Mouse (Mus musculus): ENCODE measurements at regions not wholly inside any gene's neighbourhood (a gene's known extent, or its start where the extent isn't known, plus 50 kb on each side); places are given as distances from the start of the nearest gene placed in this dataset.

DNA sequence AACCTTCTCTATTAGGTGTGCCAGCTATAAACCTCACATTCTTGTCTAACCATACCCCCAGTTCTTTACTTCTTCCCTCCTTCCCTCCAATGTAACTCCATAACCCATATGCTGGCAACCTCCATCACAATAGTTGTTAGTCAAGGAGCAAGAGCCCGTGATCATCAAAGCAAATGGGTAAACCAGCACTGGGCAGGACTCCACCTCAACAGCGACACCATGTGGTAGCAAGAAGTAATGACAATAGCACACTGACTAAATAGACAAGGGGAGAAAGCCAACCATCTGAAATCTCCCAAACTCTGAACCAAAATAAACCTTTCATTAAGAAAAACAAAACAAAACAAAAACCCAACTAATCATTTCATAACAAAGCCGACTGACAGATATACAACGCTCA lies 297.8 kb downstream of the Psat1 start:
- H3K9me3 ChIP-seq (ENCODE audit: control insufficient read depth, low read length) = no peaks in the 10 kb centered on the region
- peak; percentile 72 for DNase-seq (ENCODE audit: low spot score)
- WGBS = 29% methylated on average over 4 of the region's 4 CpGs
- H3K4me2 ChIP-seq (ENCODE audit: low read depth, low read length, severe bottlenecking) = no peak overlapping the region
- no peaks in the 10 kb centered on the region for H3K36me3 ChIP-seq (ENCODE audit: control insufficient read depth, insufficient read depth, low read length)
- no peak overlapping the region for H3K27ac ChIP-seq (ENCODE audit: low read depth, low read length)
- H3K4me3 ChIP-seq (ENCODE audit: low read depth, low read length) = no peak overlapping the region
- H3K9ac ChIP-seq (ENCODE audit: low read length) = no peak overlapping the region
- H3K4me1 ChIP-seq (replicated peaks; ENCODE audit: control insufficient read depth, insufficient read depth, low read length) = 0 out of 2 replicates have a peak, but pooled peaks cover 2% of the 10 kb centered on the region
- ATAC-seq (replicated peaks; ENCODE audit: low FRiP score) = peak; percentile 51; the same call in 1 of the 2 replicates
- H3K27me3 ChIP-seq (ENCODE audit: control insufficient read depth, insufficient read depth, low read length) = no peaks in the 10 kb centered on the region; the same call in 1 of the 2 replicates

DNA sequence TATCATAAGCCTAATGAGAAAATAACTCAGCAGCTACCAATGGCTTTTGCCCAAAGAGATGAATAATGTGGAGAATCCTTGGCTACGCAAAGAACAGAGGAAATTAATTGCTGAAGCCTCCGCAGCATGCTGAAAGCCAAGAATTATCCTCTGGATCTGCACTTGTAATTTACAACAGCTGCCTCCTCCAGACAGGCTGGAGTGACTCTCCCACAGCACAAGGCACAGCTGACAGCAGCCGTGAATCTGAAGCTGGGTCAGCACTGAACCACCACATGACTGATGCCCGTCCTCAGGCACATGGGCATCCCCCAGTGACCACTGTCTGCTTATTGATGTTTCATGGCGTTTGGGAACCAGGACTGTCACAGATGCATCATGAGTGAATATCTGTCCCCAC lies 299.8 kb downstream of the Psat1 start:
- H3K9me3 ChIP-seq (ENCODE audit: control insufficient read depth, low read length) = no peaks in the 10 kb centered on the region
- 79% methylated on average over 5 of the region's 5 CpGs for WGBS
- H3K9ac ChIP-seq (ENCODE audit: low read length) = no peak overlapping the region
- no peaks in the 10 kb centered on the region for H3K36me3 ChIP-seq (ENCODE audit: control insufficient read depth, insufficient read depth, low read length)
- H3K4me2 ChIP-seq (ENCODE audit: low read depth, low read length, severe bottlenecking) = no peak overlapping the region
- 0 out of 2 replicates have a peak, but pooled peaks cover 2% of the 10 kb centered on the region for H3K4me1 ChIP-seq (replicated peaks; ENCODE audit: control insufficient read depth, insufficient read depth, low read length)
- ATAC-seq (replicated peaks; ENCODE audit: low FRiP score) = no peak
- no peak overlapping the region for H3K27ac ChIP-seq (ENCODE audit: low read depth, low read length)
- DNase-seq (ENCODE audit: low spot score) = no peak
- H3K4me3 ChIP-seq (ENCODE audit: low read depth, low read length) = no peak overlapping the region
- H3K27me3 ChIP-seq (ENCODE audit: control insufficient read depth, insufficient read depth, low read length) = no peaks in the 10 kb centered on the region; the same call in 1 of the 2 replicates

- ATAC-seq (replicated peaks; ENCODE audit: low FRiP score) = no peak
- Histone ChIP-seq H3K9ac (ENCODE audit: low read length) (no peak overlapping the region), H3K27me3 (ENCODE audit: control insufficient read depth, insufficient read depth, low read length) (no peaks in the 10 kb centered on the region; the same call in 1 of the 2 replicates), H3K9me3 (ENCODE audit: control insufficient read depth, low read length) (no peaks in the 10 kb centered on the region), H3K4me3 (ENCODE audit: low read depth, low read length) (no peak overlapping the region), H3K4me2 (ENCODE audit: low read depth, low read length, severe bottlenecking) (no peak overlapping the region), H3K4me1 (replicated peaks; ENCODE audit: control insufficient read depth, insufficient read depth, low read length) (0 out of 2 replicates have a peak, but pooled peaks cover 2% of the 10 kb centered on the region), H3K27ac (ENCODE audit: low read depth, low read length) (no peak overlapping the region), H3K36me3 (ENCODE audit: control insufficient read depth, insufficient read depth, low read length) (no peaks in the 10 kb centered on the region)
- 85% methylated on average over 4 of the region's 4 CpGs for WGBS
- DNase-seq (ENCODE audit: low spot score) = no peak
Observed at GRCm38 (mm10) chr19:15644786-15645185, 302.4 kb downstream of the Psat1 start.

- DNase-seq (ENCODE audit: low spot score) (peak; percentile 68), ATAC-seq (replicated peaks; ENCODE audit: low FRiP score) (peak; percentile 34; the same call in 1 of the 2 replicates)
- 17% methylated on average over 6 of the region's 6 CpGs for WGBS
- Histone ChIP-seq H3K4me3 (ENCODE audit: low read depth, low read length) (no peak overlapping the region), H3K4me2 (ENCODE audit: low read depth, low read length, severe bottlenecking) (no peak overlapping the region), H3K9ac (ENCODE audit: low read length) (no peak overlapping the region), H3K4me1 (replicated peaks; ENCODE audit: control insufficient read depth, insufficient read depth, low read length) (peaks cover 15% of the 10 kb centered on the region; the same call in 1 of the 2 replicates), H3K9me3 (ENCODE audit: control insufficient read depth, low read length) (no peaks in the 10 kb centered on the region), H3K27me3 (ENCODE audit: control insufficient read depth, insufficient read depth, low read length) (no peaks in the 10 kb centered on the region; the same call in 1 of the 2 replicates), H3K36me3 (ENCODE audit: control insufficient read depth, insufficient read depth, low read length) (no peaks in the 10 kb centered on the region), H3K27ac (ENCODE audit: low read depth, low read length) (no peak overlapping the region)
Observed at GRCm38 (mm10) chr19:15617233-15617915, 329.8 kb downstream of the Psat1 start.

- Histone ChIP-seq H3K27ac (ENCODE audit: low read depth, low read length) (peak overlapping the region; percentile 55; the same call in 1 of the 2 replicates), H3K9me3 (ENCODE audit: control insufficient read depth, low read length) (no peaks in the 10 kb centered on the region), H3K36me3 (ENCODE audit: control insufficient read depth, insufficient read depth, low read length) (no peaks in the 10 kb centered on the region), H3K4me1 (replicated peaks; ENCODE audit: control insufficient read depth, insufficient read depth, low read length) (peaks cover 15% of the 10 kb centered on the region; the same call in 1 of the 2 replicates), H3K27me3 (ENCODE audit: control insufficient read depth, insufficient read depth, low read length) (no peaks in the 10 kb centered on the region; the same call in 1 of the 2 replicates), H3K4me3 (ENCODE audit: low read depth, low read length) (no peak overlapping the region), H3K4me2 (ENCODE audit: low read depth, low read length, severe bottlenecking) (peak overlapping the region; percentile 34), H3K9ac (ENCODE audit: low read length) (no peak overlapping the region; the same call in 1 of the 2 replicates)
- 17% methylated on average over 19 of the region's 19 CpGs for WGBS
- peak; percentile 80 for ATAC-seq (replicated peaks; ENCODE audit: low FRiP score)
- peak; percentile 68 for DNase-seq (ENCODE audit: low spot score)
Observed at GRCm38 (mm10) chr19:15614648-15615561, 332.2 kb downstream of the Psat1 start.

DNA sequence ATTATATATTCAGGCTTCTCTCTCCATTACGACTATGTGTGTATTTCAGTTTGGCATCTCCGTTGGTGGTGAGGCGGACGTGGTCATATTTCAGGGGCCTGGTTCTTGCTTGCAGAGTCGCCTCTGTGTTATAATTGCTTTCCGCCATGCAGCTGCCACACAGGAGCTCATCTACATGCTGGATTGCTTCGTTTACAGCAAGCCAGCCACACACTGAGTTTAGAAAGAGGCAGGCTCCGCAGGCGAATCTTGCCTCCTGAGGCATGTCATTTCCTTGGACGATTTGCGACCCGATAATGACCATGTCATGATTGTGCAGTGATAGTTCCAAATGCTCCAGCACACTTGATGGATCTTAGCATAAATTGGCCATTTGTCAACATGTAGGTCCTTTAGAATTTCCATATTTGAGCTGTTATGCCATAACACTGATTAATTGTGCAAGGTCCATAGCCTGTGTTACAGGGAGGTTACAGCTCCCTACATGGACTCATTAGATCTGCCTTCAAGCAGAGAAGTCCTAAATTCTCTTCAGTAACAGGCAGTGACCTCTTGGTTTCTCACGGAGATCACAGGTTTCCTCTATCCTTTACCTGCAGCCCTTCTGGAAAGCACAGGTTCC lies 335.9 kb downstream of the Psat1 start:
- no peaks in the 10 kb centered on the region for H3K9me3 ChIP-seq (ENCODE audit: control insufficient read depth, low read length)
- ATAC-seq (replicated peaks; ENCODE audit: low FRiP score) (no peak), DNase-seq (ENCODE audit: low spot score) (no peak)
- no peak overlapping the region for H3K4me3 ChIP-seq (ENCODE audit: low read depth, low read length)
- H3K36me3 ChIP-seq (ENCODE audit: control insufficient read depth, insufficient read depth, low read length) = no peaks in the 10 kb centered on the region
- no peaks in the 10 kb centered on the region; the same call in 1 of the 2 replicates for H3K27me3 ChIP-seq (ENCODE audit: control insufficient read depth, insufficient read depth, low read length)
- H3K27ac ChIP-seq (ENCODE audit: low read depth, low read length) = no peak overlapping the region
- H3K4me1 ChIP-seq (replicated peaks; ENCODE audit: control insufficient read depth, insufficient read depth, low read length) = peaks cover 15% of the 10 kb centered on the region; the same call in 1 of the 2 replicates
- WGBS = 75% methylated on average over 13 of the region's 13 CpGs
- H3K9ac ChIP-seq (ENCODE audit: low read length) = no peak overlapping the region
- no peak overlapping the region for H3K4me2 ChIP-seq (ENCODE audit: low read depth, low read length, severe bottlenecking)

DNA sequence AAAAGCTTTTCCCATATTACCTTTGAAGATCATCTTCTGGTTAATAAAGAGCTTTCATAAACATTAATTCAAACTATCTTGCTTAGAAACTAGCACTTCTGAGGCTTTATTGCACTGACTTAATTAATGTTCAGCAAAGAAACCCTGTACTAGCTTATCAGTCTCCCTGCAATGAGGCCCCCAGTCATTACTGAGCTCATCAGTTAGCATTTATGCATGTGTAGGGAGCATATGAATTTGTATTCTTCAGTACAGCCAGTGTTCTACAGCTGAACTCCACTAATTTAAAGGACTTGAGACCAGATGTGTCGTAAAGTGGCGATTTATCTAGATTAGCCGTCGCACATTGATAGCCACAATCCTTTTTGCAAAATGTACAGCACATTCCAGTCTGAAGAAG lies 340.7 kb downstream of the Psat1 start:
- no peaks in the 10 kb centered on the region for H3K4me1 ChIP-seq (replicated peaks; ENCODE audit: control insufficient read depth, insufficient read depth, low read length)
- no peak overlapping the region for H3K4me2 ChIP-seq (ENCODE audit: low read depth, low read length, severe bottlenecking)
- WGBS = 87% methylated on average over 4 of the region's 4 CpGs
- H3K36me3 ChIP-seq (ENCODE audit: control insufficient read depth, insufficient read depth, low read length) = no peaks in the 10 kb centered on the region
- no peak overlapping the region for H3K4me3 ChIP-seq (ENCODE audit: low read depth, low read length)
- H3K27me3 ChIP-seq (ENCODE audit: control insufficient read depth, insufficient read depth, low read length) = no peaks in the 10 kb centered on the region
- H3K9me3 ChIP-seq (ENCODE audit: control insufficient read depth, low read length) = no peaks in the 10 kb centered on the region
- H3K9ac ChIP-seq (ENCODE audit: low read length) = no peak overlapping the region
- no peak overlapping the region for H3K27ac ChIP-seq (ENCODE audit: low read depth, low read length)
- DNase-seq (ENCODE audit: low spot score) (no peak), ATAC-seq (replicated peaks; ENCODE audit: low FRiP score) (no peak)

- H3K9me3 ChIP-seq (ENCODE audit: control insufficient read depth, low read length) = no peaks in the 10 kb centered on the region
- no peak overlapping the region for H3K9ac ChIP-seq (ENCODE audit: low read length)
- no peak for ATAC-seq (replicated peaks; ENCODE audit: low FRiP score)
- no peaks in the 10 kb centered on the region for H3K27me3 ChIP-seq (ENCODE audit: control insufficient read depth, insufficient read depth, low read length)
- H3K36me3 ChIP-seq (ENCODE audit: control insufficient read depth, insufficient read depth, low read length) = no peaks in the 10 kb centered on the region
- H3K4me3 ChIP-seq (ENCODE audit: low read depth, low read length) = no peak overlapping the region
- H3K27ac ChIP-seq (ENCODE audit: low read depth, low read length) = no peak overlapping the region
- DNase-seq (ENCODE audit: low spot score) = no peak
- WGBS = 81% methylated on average over 2 of the region's 2 CpGs
- no peaks in the 10 kb centered on the region for H3K4me1 ChIP-seq (replicated peaks; ENCODE audit: control insufficient read depth, insufficient read depth, low read length)
- H3K4me2 ChIP-seq (ENCODE audit: low read depth, low read length, severe bottlenecking) = no peak overlapping the region
Observed at GRCm38 (mm10) chr19:15592821-15593220, 354.3 kb downstream of the Psat1 start.

Data from forebrain, embryonic 11.5 days (tissue).